Mouse (Mus musculus): Measurements from ENCODE around the gene Drc3. TPM values are rescaled to one million over a fixed set of nuclear protein-coding genes. Genes with fewer than 3 reads are reported as not detected.

The Drc3 gene
- polyA plus RNA-seq (2015; fragmentation: Nextera tagmentation; extraction: Ambion mirVana), result 2.4 TPM in 2 replicates

- Histone ChIP-seq H3K9me3 (no peaks in the 10 kb centered on the region), H3K27me3 (replicated peaks) (no peaks in the 10 kb centered on the region), H3K27ac (replicated peaks) (peak within 1 kb of the TSS; percentile 87), H3K4me1 (peaks cover 28% of the 10 kb centered on the region), H3K36me3 (no peaks in the 10 kb centered on the region), H3K4me2 (peak within 1 kb of the TSS; percentile 85), H3K4me3 (peak within 1 kb of the TSS; percentile 75), H3K9ac (peak within 1 kb of the TSS; percentile 87)
- WGBS, result under 1% methylated on average over 57 of the region's 57 CpGs
- peak; percentile 99 for ATAC-seq (ENCODE audit: extremely low read depth, insufficient number of reproducible peaks, low FRiP score, low TSS enrichment)
Measured at GRCm38 (mm10) chr11:60352559-60353411, at the start of gene Drc3, which contains the start of gene Tom1l2. Drc3 (plus strand) TSS chr11:60353329. Tom1l2 (minus strand) TSS chr11:60352905.

GRCm38 (mm10) chr11:60303497-60303896 is 49.6 kb upstream of the Drc3 start:
- no peak overlapping the region for H3K9ac ChIP-seq
- H3K4me1 ChIP-seq, result peaks cover 50% of the 10 kb centered on the region
- H3K27me3 ChIP-seq (replicated peaks), result no peaks in the 10 kb centered on the region
- WGBS, result 47% methylated on average over 2 of the region's 2 CpGs
- H3K36me3 ChIP-seq, result no peaks in the 10 kb centered on the region
- H3K9me3 ChIP-seq, result no peaks in the 10 kb centered on the region
- H3K27ac ChIP-seq (replicated peaks), result no peak overlapping the region
- no peak for ATAC-seq (ENCODE audit: extremely low read depth, insufficient number of reproducible peaks, low FRiP score, low TSS enrichment)
- no peak overlapping the region for H3K4me3 ChIP-seq
- H3K4me2 ChIP-seq, result no peak overlapping the region

- Histone ChIP-seq H3K9ac (no peak overlapping the region), H3K4me2 (no peak overlapping the region), H3K4me3 (no peak overlapping the region), H3K27me3 (replicated peaks) (no peaks in the 10 kb centered on the region), H3K36me3 (no peaks in the 10 kb centered on the region), H3K4me1 (peaks cover 61% of the 10 kb centered on the region), H3K9me3 (no peaks in the 10 kb centered on the region), H3K27ac (replicated peaks) (no peak overlapping the region)
- ATAC-seq (ENCODE audit: extremely low read depth, insufficient number of reproducible peaks, low FRiP score, low TSS enrichment), result no peak
- WGBS, result 73% methylated on average over 4 of the region's 4 CpGs
Measured at GRCm38 (mm10) chr11:60305611-60306010, 47.5 kb upstream of the Drc3 start.

GRCm38 (mm10) chr11:60306834-60307233 is 46.3 kb upstream of the Drc3 start:
- Histone ChIP-seq H3K4me1 (peaks cover 63% of the 10 kb centered on the region), H3K4me2 (no peak overlapping the region), H3K9me3 (no peaks in the 10 kb centered on the region), H3K27ac (replicated peaks) (no peak overlapping the region), H3K36me3 (no peaks in the 10 kb centered on the region), H3K27me3 (replicated peaks) (no peaks in the 10 kb centered on the region), H3K4me3 (no peak overlapping the region), H3K9ac (no peak overlapping the region)
- no peak for ATAC-seq (ENCODE audit: extremely low read depth, insufficient number of reproducible peaks, low FRiP score, low TSS enrichment)
- WGBS, result 62% methylated on average over 4 of the region's 4 CpGs

- Histone ChIP-seq H3K4me1 (peaks cover 63% of the 10 kb centered on the region), H3K4me3 (no peak overlapping the region), H3K9ac (no peak overlapping the region), H3K27me3 (replicated peaks) (no peaks in the 10 kb centered on the region), H3K36me3 (no peaks in the 10 kb centered on the region), H3K27ac (replicated peaks) (0 out of 2 replicates have a peak overlapping the region, but pooled peaks have one; percentile 83), H3K4me2 (no peak overlapping the region), H3K9me3 (no peaks in the 10 kb centered on the region)
- 90% methylated on average over 2 of the region's 2 CpGs for WGBS
- ATAC-seq (ENCODE audit: extremely low read depth, insufficient number of reproducible peaks, low FRiP score, low TSS enrichment), result no peak
Measured at GRCm38 (mm10) chr11:60307375-60307825, 45.7 kb upstream of the Drc3 start.

- H3K36me3 ChIP-seq, result no peaks in the 10 kb centered on the region
- 63% methylated on average over 2 of the region's 2 CpGs for WGBS
- H3K27ac ChIP-seq (replicated peaks), result peak overlapping the region; percentile 83
- H3K9me3 ChIP-seq, result no peaks in the 10 kb centered on the region
- H3K4me3 ChIP-seq, result no peak overlapping the region
- H3K27me3 ChIP-seq (replicated peaks), result no peaks in the 10 kb centered on the region
- peaks cover 63% of the 10 kb centered on the region for H3K4me1 ChIP-seq
- H3K9ac ChIP-seq, result no peak overlapping the region
- no peak for ATAC-seq (ENCODE audit: extremely low read depth, insufficient number of reproducible peaks, low FRiP score, low TSS enrichment)
- H3K4me2 ChIP-seq, result no peak overlapping the region
Measured at GRCm38 (mm10) chr11:60308061-60308460, 45.1 kb upstream of the Drc3 start.

- Histone ChIP-seq H3K36me3 (no peaks in the 10 kb centered on the region), H3K9me3 (no peaks in the 10 kb centered on the region), H3K27me3 (replicated peaks) (no peaks in the 10 kb centered on the region), H3K9ac (peak overlapping the region; percentile 44; the same call in 1 of the 2 replicates), H3K27ac (replicated peaks) (peak overlapping the region; percentile 83), H3K4me2 (no peak overlapping the region), H3K4me1 (peaks cover 60% of the 10 kb centered on the region), H3K4me3 (no peak overlapping the region)
- 59% methylated on average over 12 of the region's 12 CpGs for WGBS
- ATAC-seq (ENCODE audit: extremely low read depth, insufficient number of reproducible peaks, low FRiP score, low TSS enrichment), result no peak
Measured at GRCm38 (mm10) chr11:60308506-60309116, 44.5 kb upstream of the Drc3 start.

- no peak overlapping the region for H3K4me2 ChIP-seq
- H3K27ac ChIP-seq (replicated peaks), result no peak overlapping the region
- no peaks in the 10 kb centered on the region for H3K36me3 ChIP-seq
- no peaks in the 10 kb centered on the region for H3K27me3 ChIP-seq (replicated peaks)
- H3K4me1 ChIP-seq, result peaks cover 60% of the 10 kb centered on the region
- ATAC-seq (ENCODE audit: extremely low read depth, insufficient number of reproducible peaks, low FRiP score, low TSS enrichment), result no peak
- H3K4me3 ChIP-seq, result no peak overlapping the region
- no peak overlapping the region for H3K9ac ChIP-seq
- H3K9me3 ChIP-seq, result no peaks in the 10 kb centered on the region
Measured at GRCm38 (mm10) chr11:60309875-60310274, 43.3 kb upstream of the Drc3 start.

- Histone ChIP-seq H3K36me3 (no peaks in the 10 kb centered on the region), H3K4me1 (peaks cover 63% of the 10 kb centered on the region), H3K27me3 (replicated peaks) (no peaks in the 10 kb centered on the region), H3K9me3 (no peaks in the 10 kb centered on the region), H3K27ac (replicated peaks) (peak overlapping the region; percentile 89), H3K4me2 (peak overlapping the region; percentile 53), H3K4me3 (no peak overlapping the region), H3K9ac (peak overlapping the region; percentile 67)
- ATAC-seq (ENCODE audit: extremely low read depth, insufficient number of reproducible peaks, low FRiP score, low TSS enrichment), result peak; percentile 51; the same call in 1 of the 2 replicates
- 9% methylated on average over 8 of the region's 8 CpGs for WGBS
Measured at GRCm38 (mm10) chr11:60311025-60311854, 41.9 kb upstream of the Drc3 start.

GRCm38 (mm10) chr11:60316250-60316649 is 36.9 kb upstream of the Drc3 start:
- 65% methylated on average over 7 of the region's 7 CpGs for WGBS
- Histone ChIP-seq H3K36me3 (no peaks in the 10 kb centered on the region), H3K4me2 (no peak overlapping the region), H3K9me3 (no peaks in the 10 kb centered on the region), H3K4me3 (no peak overlapping the region), H3K27ac (replicated peaks) (no peak overlapping the region), H3K27me3 (replicated peaks) (no peaks in the 10 kb centered on the region), H3K9ac (no peak overlapping the region), H3K4me1 (peaks cover 73% of the 10 kb centered on the region)
- no peak for ATAC-seq (ENCODE audit: extremely low read depth, insufficient number of reproducible peaks, low FRiP score, low TSS enrichment)

- no peak overlapping the region for H3K9ac ChIP-seq
- H3K4me2 ChIP-seq, result no peak overlapping the region
- H3K4me3 ChIP-seq, result no peak overlapping the region
- 80% methylated on average over 8 of the region's 8 CpGs for WGBS
- no peaks in the 10 kb centered on the region for H3K36me3 ChIP-seq
- no peaks in the 10 kb centered on the region for H3K27me3 ChIP-seq (replicated peaks)
- ATAC-seq (ENCODE audit: extremely low read depth, insufficient number of reproducible peaks, low FRiP score, low TSS enrichment), result no peak
- H3K9me3 ChIP-seq, result no peaks in the 10 kb centered on the region
- no peak overlapping the region for H3K27ac ChIP-seq (replicated peaks)
- peaks cover 73% of the 10 kb centered on the region for H3K4me1 ChIP-seq
Measured at GRCm38 (mm10) chr11:60316883-60317282, 36.2 kb upstream of the Drc3 start.
